Mouse (Mus musculus) cerebellum, adult 2 months (tissue): Measurements from ENCODE around the gene March8. TPM values are rescaled to one million over a fixed set of nuclear protein-coding genes. Genes with fewer than 3 reads are reported as not detected.

ENCODE experiments used
- DNase-seq, 2 experiments: peaks; one replicate each; pipeline ENCODE4 v3.0.0; 2021
- H3K27ac ChIP-seq: fragments of 200-500 bp; 2 replicates; pipeline ENCODE4 v1.5.1; 2012; ENCODE audit warnings: low read length, control low read depth, inconsistent platforms; ENCODE audit not compliant: insufficient read depth
- H3K27me3 ChIP-seq: fragments of 200-500 bp; 2 replicates; pipeline ENCODE4 v1.6.1; 2012; ENCODE audit warnings: inconsistent platforms, mild to moderate bottlenecking, low read length, moderate library complexity; ENCODE audit not compliant: control insufficient read depth, insufficient read depth
- H3K4me1 ChIP-seq: fragments of 200-500 bp; 2 replicates; pipeline ENCODE4 v1.6.1; 2011; ENCODE audit warnings: low read length; ENCODE audit not compliant: control insufficient read depth, insufficient read depth
- H3K4me3 ChIP-seq: fragments of 200-500 bp; replicated peaks from 2 replicates; pipeline ENCODE3; 2011; ENCODE audit warnings: mild to moderate bottlenecking, low read depth, low read length, control low read depth; ENCODE audit not compliant: insufficient read depth
- CTCF ChIP-seq: fragments of 200-500 bp; IDR thresholded peaks from 2 replicates; pipeline ENCODE4 v1.5.1; 2011; ENCODE audit warnings: low read depth, mild to moderate bottlenecking, control low read depth, low read length, moderate library complexity, borderline replicate concordance; ENCODE audit not compliant: insufficient read depth
- POLR2A ChIP-seq: fragments of 200-500 bp; IDR thresholded peaks from 2 replicates; pipeline ENCODE4 v1.6.1; 2011; ENCODE audit warnings: low read length, control low read depth, borderline replicate concordance; ENCODE audit not compliant: insufficient read depth
- WGBS: fragments of 180-500 bp; shearing (Covaris S2); methylation state at CpG from one replicate; pipeline ENCODE4 v1.1.7; 2018; 5-methylcytosine and 5-hydroxymethylcytosine counted together
- polyA plus RNA-seq: library from polyadenylated mRNA; depleted of rRNA; stranded (reverse); fragments of >200 nt; gene quantifications from 2 replicates; pipeline ENCODE4 v1.2.3, GENCODE M21; 2012

Gene March8
- polyA plus RNA-seq, 1 experiment = 80.9 TPM

- 0 out of 2 replicates have a peak, but pooled peaks cover 4% of the 10 kb centered on the region for H3K4me1 ChIP-seq
- no peak overlapping the region for H3K27ac ChIP-seq
- no peak for DNase-seq
- WGBS = 55% methylated on average over 12 of the region's 12 CpGs
- TF ChIP-seq POLR2A (no peak), CTCF (no peak)
- no peak overlapping the region for H3K4me3 ChIP-seq
- no peaks in the 10 kb centered on the region for H3K27me3 ChIP-seq
Measured at GRCm38 (mm10) chr6:116415126-116415676, 77.4 kb downstream of the March8 start.

- 93% methylated on average over 6 of the region's 6 CpGs for WGBS
- no peak overlapping the region for H3K4me3 ChIP-seq
- H3K4me1 ChIP-seq = 0 out of 2 replicates have a peak, but pooled peaks cover 7% of the 10 kb centered on the region
- H3K27me3 ChIP-seq = no peaks in the 10 kb centered on the region
- TF ChIP-seq POLR2A (no peak), CTCF (no peak)
- DNase-seq = no peak
- no peak overlapping the region for H3K27ac ChIP-seq
Measured at GRCm38 (mm10) chr6:116416000-116416552, 78.3 kb downstream of the March8 start.

- Histone ChIP-seq H3K4me3 (no peak overlapping the region), H3K27ac (no peak overlapping the region), H3K4me1 (0 out of 2 replicates have a peak, but pooled peaks cover 7% of the 10 kb centered on the region), H3K27me3 (no peaks in the 10 kb centered on the region)
- TF ChIP-seq POLR2A (no peak), CTCF (peak; percentile 33; the same call in 1 of the 2 replicates)
- WGBS = 71% methylated on average over 6 of the region's 6 CpGs
- no peak for DNase-seq
Measured at GRCm38 (mm10) chr6:116417518-116418315, 79.9 kb downstream of the March8 start.

GRCm38 (mm10) chr6:116418487-116418886 is 80.7 kb downstream of the March8 start:
- TF ChIP-seq POLR2A (no peak), CTCF (no peak)
- 0 out of 2 replicates have a peak, but pooled peaks cover 7% of the 10 kb centered on the region for H3K4me1 ChIP-seq
- 46% methylated on average over 1 of the region's 1 CpGs for WGBS
- H3K27me3 ChIP-seq = no peaks in the 10 kb centered on the region
- H3K27ac ChIP-seq = no peak overlapping the region
- DNase-seq = no peak
- no peak overlapping the region for H3K4me3 ChIP-seq

GRCm38 (mm10) chr6:116419699-116420098 is 81.9 kb downstream of the March8 start:
- Histone ChIP-seq H3K27ac (no peak overlapping the region), H3K4me3 (no peak overlapping the region), H3K4me1 (0 out of 2 replicates have a peak, but pooled peaks cover 7% of the 10 kb centered on the region), H3K27me3 (no peaks in the 10 kb centered on the region)
- WGBS = 43% methylated on average over 6 of the region's 6 CpGs
- TF ChIP-seq POLR2A = no peak
- no peak for TF ChIP-seq CTCF
- DNase-seq = no peak

- Histone ChIP-seq H3K4me3 (no peak overlapping the region), H3K27ac (no peak overlapping the region), H3K4me1 (0 out of 2 replicates have a peak, but pooled peaks cover 7% of the 10 kb centered on the region), H3K27me3 (no peaks in the 10 kb centered on the region)
- no peak for TF ChIP-seq CTCF
- no peak for TF ChIP-seq POLR2A
- DNase-seq = no peak
- WGBS = 21% methylated on average over 10 of the region's 10 CpGs
Measured at GRCm38 (mm10) chr6:116420271-116420670, 82.4 kb downstream of the March8 start.

- TF ChIP-seq CTCF = no peak
- no peak for TF ChIP-seq POLR2A
- 85% methylated on average over 7 of the region's 7 CpGs for WGBS
- DNase-seq = no peak
- Histone ChIP-seq H3K4me1 (0 out of 2 replicates have a peak, but pooled peaks cover 7% of the 10 kb centered on the region), H3K27me3 (no peaks in the 10 kb centered on the region; the same call in 1 of the 2 replicates), H3K27ac (no peak overlapping the region), H3K4me3 (no peak overlapping the region)
Measured at GRCm38 (mm10) chr6:116422991-116423390, 85.2 kb downstream of the March8 start.

- Histone ChIP-seq H3K4me3 (no peak overlapping the region), H3K27ac (no peak overlapping the region), H3K4me1 (0 out of 2 replicates have a peak, but pooled peaks cover 7% of the 10 kb centered on the region), H3K27me3 (no peaks in the 10 kb centered on the region; the same call in 1 of the 2 replicates)
- 60% methylated on average over 2 of the region's 2 CpGs for WGBS
- no peak for DNase-seq
- TF ChIP-seq CTCF (peak; percentile 55), POLR2A (no peak)
Measured at GRCm38 (mm10) chr6:116423664-116424063, 85.8 kb downstream of the March8 start.
